Mouse (Mus musculus) megakaryocyte, adult 5-6 weeks (primary cell): ENCODE results near the gene Pde1c. TPM values are rescaled to one million over a fixed set of nuclear protein-coding genes. Genes with fewer than 3 reads are reported as not detected.

Experiments used
- ATAC-seq: 2 replicates; pipeline ENCODE4 v1.8.0; 2016; ENCODE audit warnings: mild to moderate bottlenecking, inconsistent platforms; ENCODE audit not compliant: poor library complexity, severe bottlenecking
- total RNA-seq, 2 experiments: library from RNA; stranded (forward) in 1 of 2; stranded (reverse) in 1 of 2; fragments of 153-499, 151-499 nt in 1 of 2; fragments of 221-1000, 200-1000 nt in 1 of 2; gene quantifications; 2 replicates each; pipeline versions ENCODE4 v1.2.3 to v1.2.4; 2015 to 2017

The Pde1c gene
- total RNA-seq, 2 experiments from 2014 or later, result 0.18 TPM; not detected in 1

- ATAC-seq, result no peak
These were observed 438.3 kb downstream of the Pde1c start for GRCm38 (mm10) chr6:56130493-56131159.

GRCm38 (mm10) chr6:56099520-56100101 lies 469.3 kb downstream of the Pde1c start:
- ATAC-seq, result no peak

- no peak for ATAC-seq
These were observed 470.5 kb downstream of the Pde1c start for GRCm38 (mm10) chr6:56098427-56098826.

- ATAC-seq, result no peak
These were observed 492.5 kb downstream of the Pde1c start for GRCm38 (mm10) chr6:56076378-56076805.

- ATAC-seq, result no peak
These were observed 500.4 kb downstream of the Pde1c start for GRCm38 (mm10) chr6:56068516-56068915.

- no peak for ATAC-seq
These were observed 502.1 kb downstream of the Pde1c start for GRCm38 (mm10) chr6:56066632-56067282.

GRCm38 (mm10) chr6:56063736-56064135 lies 505.2 kb downstream of the Pde1c start:
- no peak for ATAC-seq

- no peak for ATAC-seq
These were observed 519.8 kb downstream of the Pde1c start for GRCm38 (mm10) chr6:56049104-56049503.

- no peak for ATAC-seq
These were observed 520.3 kb downstream of the Pde1c start for GRCm38 (mm10) chr6:56048580-56048979.

- no peak for ATAC-seq
These were observed 524.2 kb downstream of the Pde1c start for GRCm38 (mm10) chr6:56044716-56045115.

- no peak for ATAC-seq
These were observed 524.6 kb downstream of the Pde1c start for GRCm38 (mm10) chr6:56044270-56044669.

GRCm38 (mm10) chr6:56039476-56040055 lies 529.3 kb downstream of the Pde1c start:
- ATAC-seq, result no peak

GRCm38 (mm10) chr6:56035054-56035453 lies 533.8 kb downstream of the Pde1c start:
- no peak for ATAC-seq

GRCm38 (mm10) chr6:56032231-56032630 lies 536.7 kb downstream of the Pde1c start:
- no peak for ATAC-seq

GRCm38 (mm10) chr6:56029986-56030385 lies 538.9 kb downstream of the Pde1c start:
- no peak for ATAC-seq

GRCm38 (mm10) chr6:56027966-56028365 lies 540.9 kb downstream of the Pde1c start:
- ATAC-seq, result no peak

GRCm38 (mm10) chr6:56027318-56027717 lies 541.6 kb downstream of the Pde1c start:
- ATAC-seq, result no peak

GRCm38 (mm10) chr6:56025533-56025932 lies 543.4 kb downstream of the Pde1c start:
- ATAC-seq, result no peak
